Mouse (Mus musculus) E14TG2a.4 (cell line): Measurements from ENCODE around the gene Glis3.

Experiments used
- H3K27me3 ChIP-seq: 2 replicates; pipeline ENCODE4 v1.6.1; 2014; ENCODE audit warnings: low read length, control low read depth; ENCODE audit not compliant: insufficient read depth
- H3K36me3 ChIP-seq: 2 replicates; pipeline ENCODE4 v1.6.1; 2014; ENCODE audit warnings: low read length, control low read depth; ENCODE audit not compliant: insufficient read depth
- H3K4me1 ChIP-seq: replicated peaks from 2 replicates; pipeline ENCODE4 v1.6.1; 2014; ENCODE audit warnings: low read depth, low read length, control low read depth
- H3K4me3 ChIP-seq: replicated peaks from 2 replicates; pipeline ENCODE4 v1.5.1; 2014; ENCODE audit warnings: mild to moderate bottlenecking, low read length
- H3K9me3 ChIP-seq: 2 replicates; pipeline ENCODE4 v1.6.1; 2014; ENCODE audit warnings: low read length, control low read depth
- CTCF ChIP-seq: conservative IDR thresholded peaks from 2 replicates; pipeline ENCODE4 v1.5.1; 2014; ENCODE audit warnings: low read length
- NANOG ChIP-seq: IDR thresholded peaks from 2 replicates; pipeline ENCODE4 v1.6.1; 2014; ENCODE audit warnings: borderline replicate concordance, low read length, mixed read lengths
- POU5F1 ChIP-seq: IDR thresholded peaks from 2 replicates; pipeline ENCODE4 v1.6.1; 2014; ENCODE audit warnings: low read length, borderline replicate concordance

Glis3 gene

GRCm38 (mm10) chr19:28422939-28423338, 256.9 kb downstream of the Glis3 start:
- no peak overlapping the region for H3K4me3 ChIP-seq
- no peaks in the 10 kb centered on the region for H3K9me3 ChIP-seq
- no peaks in the 10 kb centered on the region for H3K4me1 ChIP-seq
- H3K36me3 ChIP-seq, result no peaks in the 10 kb centered on the region
- H3K27me3 ChIP-seq, result no peaks in the 10 kb centered on the region
- no peak for TF ChIP-seq CTCF
- TF ChIP-seq POU5F1, result no peak
- no peak for TF ChIP-seq NANOG

- H3K27me3 ChIP-seq, result no peaks in the 10 kb centered on the region
- H3K36me3 ChIP-seq, result no peaks in the 10 kb centered on the region
- H3K9me3 ChIP-seq, result no peaks in the 10 kb centered on the region
- no peak for TF ChIP-seq NANOG
- TF ChIP-seq CTCF, result no peak
- no peak for TF ChIP-seq POU5F1
- no peaks in the 10 kb centered on the region for H3K4me1 ChIP-seq
- H3K4me3 ChIP-seq, result no peak overlapping the region
Observed at GRCm38 (mm10) chr19:28416069-28416468, 263.8 kb downstream of the Glis3 start.

GRCm38 (mm10) chr19:28408787-28409186, 271.1 kb downstream of the Glis3 start:
- TF ChIP-seq CTCF (no peak), POU5F1 (no peak), NANOG (no peak)
- Histone ChIP-seq H3K9me3 (no peaks in the 10 kb centered on the region), H3K4me1 (no peaks in the 10 kb centered on the region), H3K27me3 (no peaks in the 10 kb centered on the region), H3K36me3 (no peaks in the 10 kb centered on the region), H3K4me3 (no peak overlapping the region)

GRCm38 (mm10) chr19:28402956-28403355, 276.9 kb downstream of the Glis3 start:
- no peaks in the 10 kb centered on the region for H3K9me3 ChIP-seq
- no peaks in the 10 kb centered on the region for H3K4me1 ChIP-seq

GRCm38 (mm10) chr19:28395584-28395861, 284.4 kb downstream of the Glis3 start:
- Histone ChIP-seq H3K36me3 (no peaks in the 10 kb centered on the region), H3K27me3 (no peaks in the 10 kb centered on the region), H3K4me1 (no peaks in the 10 kb centered on the region), H3K9me3 (no peaks in the 10 kb centered on the region), H3K4me3 (no peak overlapping the region)
- TF ChIP-seq NANOG (no peak), CTCF (no peak)

More at GRCm38 (mm10) chr19:28402956-28403355, 276.9 kb downstream of the Glis3 start:
- no peak overlapping the region for H3K4me3 ChIP-seq
- TF ChIP-seq POU5F1 (no peak), CTCF (no peak), NANOG (no peak)
- no peaks in the 10 kb centered on the region for H3K27me3 ChIP-seq
- no peaks in the 10 kb centered on the region for H3K36me3 ChIP-seq

GRCm38 (mm10) chr19:28394826-28395583, 284.9 kb downstream of the Glis3 start:
- no peaks in the 10 kb centered on the region for H3K4me1 ChIP-seq
- H3K27me3 ChIP-seq, result no peaks in the 10 kb centered on the region
- no peak for TF ChIP-seq POU5F1
- TF ChIP-seq CTCF, result no peak
- no peak for TF ChIP-seq NANOG
- H3K4me3 ChIP-seq, result no peak overlapping the region
- no peaks in the 10 kb centered on the region for H3K36me3 ChIP-seq
- H3K9me3 ChIP-seq, result no peaks in the 10 kb centered on the region

GRCm38 (mm10) chr19:28393766-28394165, 286.1 kb downstream of the Glis3 start:
- Histone ChIP-seq H3K4me3 (no peak overlapping the region), H3K9me3 (no peaks in the 10 kb centered on the region), H3K4me1 (no peaks in the 10 kb centered on the region), H3K27me3 (no peaks in the 10 kb centered on the region), H3K36me3 (no peaks in the 10 kb centered on the region)
- TF ChIP-seq NANOG, result no peak
- TF ChIP-seq POU5F1, result no peak
- TF ChIP-seq CTCF, result no peak

GRCm38 (mm10) chr19:28392838-28393237, 287.0 kb downstream of the Glis3 start:
- no peaks in the 10 kb centered on the region for H3K36me3 ChIP-seq
- no peak for TF ChIP-seq NANOG
- TF ChIP-seq CTCF, result no peak
- no peak for TF ChIP-seq POU5F1
- no peaks in the 10 kb centered on the region for H3K27me3 ChIP-seq
- no peaks in the 10 kb centered on the region for H3K4me1 ChIP-seq
- H3K9me3 ChIP-seq, result no peaks in the 10 kb centered on the region
- H3K4me3 ChIP-seq, result no peak overlapping the region

- Histone ChIP-seq H3K4me1 (no peaks in the 10 kb centered on the region), H3K36me3 (no peaks in the 10 kb centered on the region), H3K27me3 (no peaks in the 10 kb centered on the region), H3K4me3 (no peak overlapping the region), H3K9me3 (no peaks in the 10 kb centered on the region)
- TF ChIP-seq NANOG (no peak), CTCF (no peak), POU5F1 (no peak)
Observed at GRCm38 (mm10) chr19:28390920-28391319, 289.0 kb downstream of the Glis3 start.
